Mouse (Mus musculus) neural tube, embryonic 15.5 days (tissue): Measurements from ENCODE around the gene Asap2. TPM values are rescaled to one million over a fixed set of nuclear protein-coding genes. Genes with fewer than 3 reads are reported as not detected.

Experiments
- ATAC-seq: fragments of 200-750 bp; cut with Nextera tagmentation; 2 replicates; pipeline ENCODE4 v1.8.0; 2017; ENCODE audit warnings: mild to moderate bottlenecking, moderate TSS enrichment, moderate library complexity; ENCODE audit not compliant: low FRiP score
- H3K27ac ChIP-seq: fragments of 300-500 bp; sonication (generic); replicated peaks from 2 replicates; pipeline ENCODE4 v1.5.1; 2015; ENCODE audit warnings: mild to moderate bottlenecking, inconsistent platforms
- H3K27me3 ChIP-seq: fragments of 300-500 bp; sonication (generic); replicated peaks from 2 replicates; pipeline ENCODE4 v1.6.1; 2015; ENCODE audit warnings: inconsistent platforms
- H3K36me3 ChIP-seq: fragments of 300-500 bp; sonication (generic); 2 replicates; pipeline ENCODE4 v1.6.1; 2015; ENCODE audit warnings: inconsistent platforms
- H3K4me1 ChIP-seq: fragments of 300-500 bp; sonication (generic); 2 replicates; pipeline ENCODE4 v1.6.1; 2015; ENCODE audit warnings: inconsistent platforms
- H3K4me2 ChIP-seq: fragments of 300-500 bp; sonication (generic); 2 replicates; pipeline ENCODE4 v1.6.1; 2015; ENCODE audit warnings: inconsistent platforms, mild to moderate bottlenecking, moderate library complexity
- H3K4me3 ChIP-seq: fragments of 300-500 bp; sonication (generic); replicated peaks from 2 replicates; pipeline ENCODE4 v1.5.1; 2015; ENCODE audit warnings: mild to moderate bottlenecking, inconsistent platforms
- H3K9ac ChIP-seq: fragments of 300-500 bp; sonication (generic); replicated peaks from 2 replicates; pipeline ENCODE4 v1.6.1; 2015; ENCODE audit warnings: mild to moderate bottlenecking, inconsistent platforms
- H3K9me3 ChIP-seq: fragments of 300-500 bp; sonication (generic); replicated peaks from 2 replicates; pipeline ENCODE4 v1.6.1; 2016; ENCODE audit warnings: inconsistent platforms
- WGBS: fragments of 180-500 bp; shearing (Covaris S2); methylation state at CpG from one replicate; pipeline ENCODE4 v1.1.7; 2015; ENCODE audit warnings: mixed read lengths; 5-methylcytosine and 5-hydroxymethylcytosine counted together
- polyA plus RNA-seq: library from polyadenylated mRNA; unstranded; fragments of >200 nt; fragmentation: Nextera tagmentation; extraction: Ambion mirVana; gene quantifications from 2 replicates; pipeline ENCODE4 v1.2.1, GENCODE M21; 2015

Gene Asap2
- polyA plus RNA-seq, 1 experiment from 2014 or later = 10.8 TPM

DNA sequence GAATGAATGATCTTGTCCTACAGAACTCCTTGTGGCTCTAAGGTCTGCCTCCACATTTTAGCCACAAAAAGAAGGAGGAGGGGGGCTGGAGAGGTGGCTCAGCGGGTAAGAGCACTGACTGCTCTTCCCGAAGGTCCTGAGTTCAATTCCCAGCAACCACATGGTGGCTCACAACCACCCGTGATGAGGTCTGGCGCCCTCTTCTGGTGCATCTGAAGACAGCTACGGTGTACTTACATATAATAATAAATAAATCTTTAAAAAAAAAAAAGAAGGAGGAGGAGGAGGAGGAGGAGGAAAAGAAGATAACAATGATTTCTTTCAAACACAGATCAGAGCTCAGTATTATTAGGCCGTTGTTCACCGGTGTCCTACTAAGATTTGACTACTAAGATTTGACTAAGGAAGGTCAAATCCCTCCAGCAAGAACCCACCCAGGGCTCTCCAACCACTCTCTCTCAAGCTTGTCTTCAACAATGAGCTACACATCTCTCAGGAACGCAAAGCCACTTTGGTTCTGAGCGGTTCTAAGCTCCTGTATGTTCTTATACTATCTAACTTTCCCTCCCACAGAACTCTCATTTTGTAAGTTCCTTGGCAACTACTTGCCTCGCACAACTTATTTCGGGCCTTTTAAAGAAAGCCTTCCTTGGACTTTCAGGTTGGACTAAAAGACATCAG lies 294.6 kb downstream of the Asap2 start, which contains the start of gene Cpsf3:
Gene Cpsf3 (plus strand): TSS at position 631 of the 681 bp plus-strand sequence.
- Histone ChIP-seq H3K27ac (peak within 1 kb of the TSS; percentile 93), H3K4me2 (peak within 1 kb of the TSS; percentile 91), H3K27me3 (no peaks in the 10 kb centered on the region), H3K4me1 (peaks cover 38% of the 10 kb centered on the region), H3K4me3 (peak within 1 kb of the TSS; percentile 65), H3K9me3 (no peaks in the 10 kb centered on the region), H3K36me3 (no peaks in the 10 kb centered on the region), H3K9ac (peak within 1 kb of the TSS; percentile 89)
- 63% methylated on average over 11 of the region's 11 CpGs for whole genome bisulfite sequencing
- ATAC-seq = no peak

DNA sequence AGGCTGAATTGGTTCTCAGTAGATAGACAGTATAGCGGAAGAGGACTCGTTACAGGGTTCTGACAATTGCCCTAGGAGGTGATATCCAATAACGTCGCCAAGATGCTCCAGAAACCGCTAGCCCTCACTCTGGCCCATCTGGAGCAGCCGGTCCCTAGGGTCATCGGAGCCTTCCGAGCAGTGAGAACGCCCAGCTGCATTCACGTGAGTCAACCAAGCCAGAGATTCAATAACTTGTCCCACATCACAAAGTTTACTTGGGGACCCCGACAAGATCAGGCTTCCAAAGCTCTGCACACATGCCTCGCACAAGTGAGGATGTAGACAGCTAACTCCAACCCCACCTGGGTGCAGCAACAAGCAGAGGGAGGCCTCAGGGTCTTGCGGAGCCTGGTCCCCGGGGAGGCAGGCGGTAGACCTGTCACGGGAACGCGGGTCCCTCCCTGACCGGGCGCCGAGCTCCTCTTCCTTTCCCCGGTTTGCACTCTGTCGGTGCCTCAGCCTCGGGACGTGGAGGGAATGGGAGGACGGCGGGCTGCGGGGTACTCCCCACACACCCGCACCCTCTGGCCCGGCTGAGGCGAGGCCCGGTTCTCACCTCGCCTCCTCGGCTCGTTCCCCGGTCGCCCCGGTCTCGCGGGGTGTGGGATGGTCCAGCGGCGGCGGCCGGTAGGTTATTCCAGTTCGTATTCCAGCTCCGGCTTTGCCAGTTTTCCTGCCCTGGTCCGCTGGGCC lies 295.4 kb downstream of the Asap2 start:
- H3K4me2 ChIP-seq = peak overlapping the region; percentile 91
- H3K36me3 ChIP-seq = 0 out of 2 replicates have a peak, but pooled peaks cover 2% of the 10 kb centered on the region
- peaks cover 38% of the 10 kb centered on the region for H3K4me1 ChIP-seq
- H3K9me3 ChIP-seq = no peaks in the 10 kb centered on the region
- peak overlapping the region; percentile 65 for H3K4me3 ChIP-seq
- H3K9ac ChIP-seq = peak overlapping the region; percentile 89
- peak; percentile 87 for ATAC-seq
- under 1% methylated on average over 47 of the region's 47 CpGs for WGBS
- no peaks in the 10 kb centered on the region for H3K27me3 ChIP-seq
- H3K27ac ChIP-seq = peak overlapping the region; percentile 93

DNA sequence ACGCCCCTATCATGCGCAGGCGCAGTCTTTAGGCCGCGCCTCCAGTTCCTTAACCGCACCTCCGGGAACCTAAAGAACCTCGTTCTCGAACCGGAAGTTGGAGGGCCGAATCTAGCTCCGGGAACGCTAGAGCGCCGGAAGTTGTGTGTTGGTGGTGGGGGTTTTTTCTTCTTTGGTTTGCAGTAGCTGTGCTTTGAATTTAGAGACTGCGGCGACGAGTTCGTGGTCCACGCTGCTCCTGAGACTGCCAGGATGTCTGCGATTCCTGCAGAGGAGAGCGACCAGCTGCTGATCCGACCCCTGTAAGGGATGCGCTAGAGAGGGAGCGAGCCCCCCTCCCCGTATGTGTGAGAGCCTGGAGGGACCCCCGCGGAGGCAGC lies 296.0 kb downstream of the Asap2 start, which contains the start of gene Itgb1bp1:
Gene Itgb1bp1 (minus strand): TSS at position 42 of the 380 bp plus-strand sequence.
- Histone ChIP-seq H3K9ac (peak within 1 kb of the TSS; percentile 89), H3K4me2 (peak within 1 kb of the TSS; percentile 91), H3K27me3 (no peaks in the 10 kb centered on the region), H3K4me1 (peaks cover 38% of the 10 kb centered on the region), H3K4me3 (peak within 1 kb of the TSS; percentile 65), H3K9me3 (no peaks in the 10 kb centered on the region), H3K36me3 (peaks cover 7% of the 10 kb centered on the region), H3K27ac (peak within 1 kb of the TSS; percentile 93)
- ATAC-seq = peak; percentile 96
- WGBS = under 1% methylated on average over 28 of the region's 28 CpGs

DNA sequence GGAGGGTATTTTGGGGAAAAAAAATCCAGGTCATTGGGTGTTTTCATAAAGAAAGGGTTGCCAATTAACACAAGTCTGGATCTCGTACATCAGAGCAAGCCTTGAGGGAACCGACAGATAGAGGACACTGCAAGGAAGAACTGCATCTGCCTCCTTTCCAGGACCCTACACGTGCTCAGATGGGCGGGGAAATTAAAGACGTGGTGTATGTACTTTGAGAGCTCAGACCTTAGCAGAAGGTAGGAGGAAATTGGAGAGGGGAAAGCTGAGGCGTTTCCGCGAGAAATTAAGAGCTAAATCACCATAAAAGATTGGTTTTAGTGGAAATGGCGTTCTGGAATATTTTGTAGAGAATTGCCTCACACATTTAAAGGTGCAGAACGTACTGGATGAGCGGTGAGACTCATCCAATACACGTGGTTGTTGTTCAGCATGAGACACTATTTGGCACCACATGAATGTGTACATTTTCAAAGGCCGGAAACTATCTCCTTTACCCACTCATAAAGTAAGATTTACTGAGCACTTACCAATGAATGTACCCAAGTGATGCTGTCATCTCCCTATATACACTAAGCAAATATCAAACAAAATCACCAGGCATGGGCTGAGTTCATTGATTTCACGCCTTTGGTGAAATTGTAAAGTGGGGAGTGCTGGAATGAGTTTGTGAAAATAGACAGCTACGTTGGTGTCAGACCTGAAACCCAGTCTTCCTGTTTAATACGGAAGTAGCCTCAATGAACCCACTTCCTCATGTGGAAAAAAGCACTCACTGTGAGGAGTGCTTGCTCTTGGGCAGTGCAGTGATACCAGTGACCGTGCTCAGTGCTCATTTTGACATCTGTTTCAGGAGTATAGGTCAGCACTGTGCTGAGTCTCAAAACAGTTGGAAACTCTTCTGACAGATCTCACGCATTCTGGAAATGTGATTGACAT lies 296.7 kb downstream of the Asap2 start:
- Histone ChIP-seq H3K4me1 (peaks cover 38% of the 10 kb centered on the region), H3K27me3 (no peaks in the 10 kb centered on the region), H3K36me3 (peaks cover 14% of the 10 kb centered on the region), H3K27ac (peak overlapping the region; percentile 93), H3K9ac (peak overlapping the region; percentile 87), H3K4me2 (peak overlapping the region; percentile 66), H3K9me3 (no peaks in the 10 kb centered on the region), H3K4me3 (peak overlapping the region; percentile 65)
- peak; percentile 67 for ATAC-seq
- WGBS = 32% methylated on average over 18 of the region's 18 CpGs

DNA sequence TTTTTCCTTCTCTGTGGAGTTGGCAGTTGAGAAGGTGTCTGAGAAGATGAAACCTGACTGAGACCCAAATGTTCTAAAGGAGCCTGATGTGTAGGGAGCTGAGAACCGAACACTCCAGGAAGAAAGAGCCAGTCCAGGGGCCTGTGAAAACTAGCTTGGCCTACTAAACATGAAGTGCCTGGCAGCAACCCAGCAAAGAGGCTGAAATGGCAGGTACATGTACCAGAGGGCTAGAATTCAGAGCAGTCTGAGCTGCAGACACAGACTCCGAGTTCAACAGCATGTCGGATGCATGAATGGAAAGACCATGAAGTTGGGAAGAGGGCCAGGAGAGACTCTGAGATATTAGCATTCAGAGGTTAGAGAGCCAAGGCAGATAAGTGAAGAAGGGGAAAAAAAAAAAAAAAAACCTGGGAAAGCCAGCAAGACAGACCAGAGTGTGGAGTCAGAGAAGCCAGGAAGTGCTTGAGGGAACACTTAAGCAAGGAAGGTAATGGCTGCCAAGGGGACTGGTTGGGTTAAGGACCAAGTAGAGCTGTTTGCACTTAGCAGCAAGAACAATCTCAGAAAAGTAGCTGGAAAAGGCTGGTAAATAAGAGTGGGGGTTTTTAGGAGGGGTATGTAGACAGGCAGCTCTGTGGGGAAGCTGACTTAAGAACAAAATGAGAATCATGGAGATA lies 298.6 kb downstream of the Asap2 start:
- WGBS = 89% methylated on average over 3 of the region's 3 CpGs
- no peaks in the 10 kb centered on the region for H3K9me3 ChIP-seq
- H3K4me2 ChIP-seq = no peak overlapping the region
- H3K4me3 ChIP-seq = no peak overlapping the region
- no peaks in the 10 kb centered on the region for H3K27me3 ChIP-seq
- H3K36me3 ChIP-seq = peaks cover 33% of the 10 kb centered on the region
- no peak overlapping the region for H3K27ac ChIP-seq
- peaks cover 38% of the 10 kb centered on the region for H3K4me1 ChIP-seq
- no peak overlapping the region for H3K9ac ChIP-seq
- ATAC-seq = no peak

DNA sequence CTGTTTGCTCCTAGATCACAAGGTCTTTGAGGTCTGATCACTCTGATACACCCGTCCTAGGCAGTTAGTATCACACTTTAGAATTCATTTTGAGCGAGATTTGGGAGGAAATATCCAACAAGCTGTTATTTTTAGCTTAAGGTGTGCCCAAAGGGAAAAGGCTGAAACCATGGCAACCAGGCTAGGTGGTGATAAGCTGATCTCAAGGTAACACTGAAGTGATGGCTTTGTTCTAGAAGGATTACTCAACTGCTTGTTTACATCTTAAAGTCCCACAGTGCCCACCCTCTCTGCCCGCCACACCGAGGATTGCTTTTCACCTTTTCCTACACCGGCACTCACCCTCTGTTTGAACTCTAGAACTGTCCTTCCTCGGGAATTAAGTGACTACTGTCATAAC lies 299.4 kb downstream of the Asap2 start:
- no peak overlapping the region for H3K9ac ChIP-seq
- H3K36me3 ChIP-seq = peaks cover 41% of the 10 kb centered on the region
- no peaks in the 10 kb centered on the region for H3K27me3 ChIP-seq
- no peak overlapping the region for H3K4me2 ChIP-seq
- H3K27ac ChIP-seq = no peak overlapping the region
- WGBS = 83% methylated on average over 6 of the region's 6 CpGs
- ATAC-seq = no peak
- no peak overlapping the region for H3K4me3 ChIP-seq
- H3K9me3 ChIP-seq = no peaks in the 10 kb centered on the region
- H3K4me1 ChIP-seq = peaks cover 38% of the 10 kb centered on the region

DNA sequence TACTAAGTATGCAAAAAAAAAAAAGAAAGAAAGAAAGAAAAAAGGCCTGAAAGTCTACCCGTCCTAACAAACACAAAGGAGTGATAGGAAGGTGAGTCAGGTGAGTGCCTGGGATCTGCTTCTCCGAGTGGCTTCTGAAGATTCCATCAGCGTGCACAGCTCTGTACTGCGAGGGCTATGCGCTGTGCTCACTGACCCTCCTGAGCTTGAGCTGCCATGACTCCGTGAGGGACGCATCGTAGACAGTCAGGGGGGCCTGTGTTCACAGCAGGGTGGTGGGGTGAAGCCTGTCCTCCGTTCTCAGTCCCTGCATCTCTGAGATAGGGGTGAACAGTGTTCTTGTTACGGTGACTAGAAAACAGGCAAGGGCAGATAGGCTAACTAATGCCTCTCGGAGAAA lies 308.6 kb downstream of the Asap2 start:
- 94% methylated on average over 11 of the region's 11 CpGs for WGBS
- no peak overlapping the region for H3K4me2 ChIP-seq
- peaks cover 87% of the 10 kb centered on the region for H3K36me3 ChIP-seq
- H3K9me3 ChIP-seq = no peaks in the 10 kb centered on the region
- H3K27me3 ChIP-seq = no peaks in the 10 kb centered on the region
- no peak for ATAC-seq
- H3K9ac ChIP-seq = no peak overlapping the region
- H3K4me1 ChIP-seq = no peaks in the 10 kb centered on the region
- no peak overlapping the region for H3K4me3 ChIP-seq
- no peak overlapping the region for H3K27ac ChIP-seq

DNA sequence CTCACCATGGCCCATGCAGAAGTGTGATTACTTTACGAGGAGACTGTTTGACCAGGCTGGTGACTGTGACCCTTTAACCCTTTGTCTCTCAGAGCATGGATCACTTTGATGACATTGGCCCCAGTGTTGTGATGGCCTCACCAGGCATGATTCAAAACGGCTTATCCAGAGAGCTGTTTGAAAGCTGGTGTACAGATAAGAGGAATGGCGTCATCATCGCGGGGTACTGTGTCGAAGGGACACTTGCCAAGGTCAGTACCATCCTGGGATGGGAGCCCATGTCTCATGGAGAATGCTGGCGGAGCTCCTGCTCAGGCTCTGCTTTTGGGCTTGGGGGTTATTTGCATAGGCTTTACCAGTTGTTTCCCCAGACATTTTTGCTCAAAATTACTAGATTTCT lies 311.1 kb downstream of the Asap2 start:
- Histone ChIP-seq H3K4me1 (no peaks in the 10 kb centered on the region), H3K9me3 (no peaks in the 10 kb centered on the region), H3K27me3 (no peaks in the 10 kb centered on the region), H3K4me2 (no peak overlapping the region), H3K27ac (no peak overlapping the region), H3K9ac (no peak overlapping the region), H3K4me3 (no peak overlapping the region), H3K36me3 (peaks cover 87% of the 10 kb centered on the region)
- WGBS = 83% methylated on average over 7 of the region's 7 CpGs
- ATAC-seq = no peak

DNA sequence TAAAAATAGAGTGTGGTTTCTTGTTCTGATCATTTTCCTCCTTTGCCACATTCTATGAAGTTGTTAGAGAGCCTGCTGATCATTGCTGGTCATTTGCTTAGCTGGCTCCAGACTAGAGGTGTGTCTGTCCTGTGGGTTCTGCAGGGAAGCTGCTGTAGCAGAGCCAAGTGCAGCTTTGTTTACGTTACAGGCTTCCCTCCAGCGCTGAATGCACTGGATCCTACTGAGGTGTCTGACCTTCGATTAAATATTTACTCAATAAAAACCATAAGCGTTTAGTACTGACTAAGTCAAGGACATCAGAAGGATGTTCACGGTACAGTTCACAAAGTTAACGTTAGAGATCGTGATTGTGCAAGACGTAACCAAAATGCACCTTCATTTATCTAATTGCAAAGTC lies 311.7 kb downstream of the Asap2 start:
- no peak for ATAC-seq

DNA sequence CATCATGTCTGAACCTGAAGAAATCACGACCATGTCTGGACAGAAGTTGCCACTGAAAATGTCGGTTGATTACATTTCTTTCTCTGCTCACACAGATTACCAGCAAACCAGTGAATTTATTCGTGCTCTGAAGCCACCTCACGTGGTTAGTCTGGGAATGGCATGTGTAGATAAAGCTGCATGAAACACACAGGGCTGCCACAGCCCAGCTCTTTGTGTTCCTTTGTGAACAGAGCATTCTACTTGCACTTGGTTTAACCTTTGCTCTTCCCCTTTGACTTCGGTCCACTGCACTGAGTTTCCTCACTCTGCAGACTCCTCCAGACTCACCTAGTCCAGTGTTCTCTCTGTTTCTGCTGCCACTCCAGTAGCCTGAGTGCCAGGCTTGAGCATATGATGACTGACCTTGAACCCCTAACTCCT lies 312.1 kb downstream of the Asap2 start:
- 86% methylated on average over 5 of the region's 5 CpGs for WGBS
- Histone ChIP-seq H3K4me1 (no peaks in the 10 kb centered on the region), H3K27me3 (no peaks in the 10 kb centered on the region), H3K27ac (no peak overlapping the region), H3K9ac (no peak overlapping the region), H3K4me2 (no peak overlapping the region), H3K4me3 (no peak overlapping the region), H3K9me3 (no peaks in the 10 kb centered on the region), H3K36me3 (peaks cover 87% of the 10 kb centered on the region)
- ATAC-seq = no peak

More for the DNA sequence above, 311.7 kb downstream of the Asap2 start:
- Histone ChIP-seq H3K9ac (no peak overlapping the region), H3K36me3 (peaks cover 87% of the 10 kb centered on the region), H3K27ac (no peak overlapping the region), H3K9me3 (no peaks in the 10 kb centered on the region), H3K4me2 (no peak overlapping the region), H3K4me3 (no peak overlapping the region), H3K27me3 (no peaks in the 10 kb centered on the region), H3K4me1 (no peaks in the 10 kb centered on the region)
- WGBS = 88% methylated on average over 8 of the region's 8 CpGs

DNA sequence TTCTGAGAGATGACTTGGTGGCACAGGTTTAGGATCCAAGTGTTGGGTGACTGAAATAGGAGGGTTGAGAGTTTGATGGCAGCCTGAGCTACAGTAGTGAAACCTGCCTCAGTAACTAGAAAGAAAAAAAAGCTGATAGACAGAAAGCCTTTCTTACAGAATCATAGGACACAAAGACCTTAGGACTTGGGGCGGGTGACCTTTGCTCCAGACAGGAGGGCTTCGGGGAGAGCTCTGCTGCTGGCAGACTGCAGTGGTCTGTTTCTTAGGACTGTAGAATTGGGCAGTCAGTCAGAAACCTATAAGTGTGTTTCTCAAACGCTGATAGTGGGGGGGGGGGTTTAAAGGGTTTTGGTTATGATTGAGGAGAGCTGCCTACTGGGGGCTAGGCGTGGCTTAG lies 315.5 kb downstream of the Asap2 start:
- peaks cover 89% of the 10 kb centered on the region for H3K36me3 ChIP-seq
- H3K4me2 ChIP-seq = no peak overlapping the region
- no peaks in the 10 kb centered on the region for H3K9me3 ChIP-seq
- ATAC-seq = no peak
- H3K4me3 ChIP-seq = no peak overlapping the region
- no peak overlapping the region for H3K27ac ChIP-seq
- WGBS = 96% methylated on average over 4 of the region's 4 CpGs
- no peak overlapping the region for H3K9ac ChIP-seq
- H3K4me1 ChIP-seq = no peaks in the 10 kb centered on the region
- no peaks in the 10 kb centered on the region for H3K27me3 ChIP-seq
